Mouse (Mus musculus) forebrain, embryonic 13.5 days (tissue): ENCODE measurements around the gene Socs7. TPM values are rescaled to one million over a fixed set of nuclear protein-coding genes. Genes with fewer than 3 reads are reported as not detected.

Experiments used
- ATAC-seq: fragments of 200-750 bp; cut with Nextera tagmentation; 2 replicates; pipeline ENCODE4 v1.8.0; 2017
- H3K27ac ChIP-seq: fragments of 300-500 bp; sonication (generic); 2 replicates; pipeline ENCODE4 v1.5.1; 2015; ENCODE audit warnings: inconsistent platforms, mild to moderate bottlenecking, moderate library complexity
- H3K27me3 ChIP-seq: fragments of 300-500 bp; sonication (generic); 2 replicates; pipeline ENCODE4 v1.6.1; 2015; ENCODE audit warnings: mild to moderate bottlenecking, inconsistent platforms
- H3K36me3 ChIP-seq: fragments of 300-500 bp; sonication (generic); 2 replicates; pipeline ENCODE4 v1.6.1; 2015; ENCODE audit warnings: mild to moderate bottlenecking, inconsistent platforms; ENCODE audit not compliant: poor library complexity, severe bottlenecking
- H3K4me1 ChIP-seq: fragments of 300-500 bp; sonication (generic); 2 replicates; pipeline ENCODE4 v1.6.1; 2015; ENCODE audit warnings: inconsistent platforms
- H3K4me2 ChIP-seq: fragments of 300-500 bp; sonication (generic); 2 replicates; pipeline ENCODE4 v1.6.1; 2015; ENCODE audit warnings: inconsistent platforms, mild to moderate bottlenecking, moderate library complexity
- H3K4me3 ChIP-seq: fragments of 300-500 bp; sonication (generic); 2 replicates; pipeline ENCODE4 v1.5.1; 2015; ENCODE audit warnings: mild to moderate bottlenecking, inconsistent platforms
- H3K9ac ChIP-seq: fragments of 300-500 bp; sonication (generic); 2 replicates; pipeline ENCODE4 v1.6.1; 2015; ENCODE audit warnings: mild to moderate bottlenecking, inconsistent platforms
- H3K9me3 ChIP-seq: fragments of 300-500 bp; sonication (generic); replicated peaks from 2 replicates; pipeline ENCODE4 v1.6.1; 2016; ENCODE audit warnings: inconsistent platforms
- WGBS: fragments of 180-500 bp; shearing (Covaris S2); methylation state at CpG from one replicate; pipeline ENCODE4 v1.1.7; 2015; 5-methylcytosine and 5-hydroxymethylcytosine counted together
- polyA plus RNA-seq: library from polyadenylated mRNA; unstranded; fragments of >200 nt; fragmentation: Nextera tagmentation; extraction: Ambion mirVana; gene quantifications from 2 replicates; pipeline ENCODE4 v1.2.1, GENCODE M21; 2015

Gene Socs7
- polyA plus RNA-seq, 1 experiment from 2014 or later: 7.7 TPM

- Histone ChIP-seq H3K36me3 (no peaks in the 10 kb centered on the region), H3K27me3 (0 out of 2 replicates have a peak, but pooled peaks cover 9% of the 10 kb centered on the region), H3K9ac (peak overlapping the region; percentile 53), H3K4me3 (peak overlapping the region; percentile 33), H3K4me2 (peak overlapping the region; percentile 60), H3K27ac (peak overlapping the region; percentile 60), H3K4me1 (peaks cover 20% of the 10 kb centered on the region), H3K9me3 (no peaks in the 10 kb centered on the region)
- WGBS: 49% methylated on average over 4 of the region's 4 CpGs
- 0 out of 2 replicates have a peak, but pooled peaks have one; percentile 3 for ATAC-seq
Measured at GRCm38 (mm10) chr11:97428726-97429077, 66.4 kb downstream of the Socs7 start.

- 72% methylated on average over 8 of the region's 8 CpGs for WGBS
- Histone ChIP-seq H3K27me3 (0 out of 2 replicates have a peak, but pooled peaks cover 9% of the 10 kb centered on the region), H3K9ac (no peak overlapping the region), H3K4me2 (no peak overlapping the region), H3K4me1 (peaks cover 17% of the 10 kb centered on the region), H3K27ac (no peak overlapping the region), H3K9me3 (no peaks in the 10 kb centered on the region), H3K36me3 (no peaks in the 10 kb centered on the region), H3K4me3 (no peak overlapping the region)
- ATAC-seq: no peak
Measured at GRCm38 (mm10) chr11:97429615-97430014, 67.3 kb downstream of the Socs7 start.

- Histone ChIP-seq H3K9me3 (no peaks in the 10 kb centered on the region), H3K27ac (no peak overlapping the region), H3K4me2 (no peak overlapping the region), H3K4me3 (no peak overlapping the region), H3K27me3 (0 out of 2 replicates have a peak, but pooled peaks cover 14% of the 10 kb centered on the region), H3K9ac (no peak overlapping the region), H3K36me3 (no peaks in the 10 kb centered on the region), H3K4me1 (peaks cover 29% of the 10 kb centered on the region)
- WGBS: 13% methylated on average over 3 of the region's 3 CpGs
- no peak for ATAC-seq
Measured at GRCm38 (mm10) chr11:97432015-97432414, 69.7 kb downstream of the Socs7 start.

GRCm38 (mm10) chr11:97432983-97433539, 70.7 kb downstream of the Socs7 start:
- WGBS: 93% methylated on average over 8 of the region's 8 CpGs
- no peak overlapping the region for H3K4me2 ChIP-seq
- ATAC-seq: no peak

GRCm38 (mm10) chr11:97434121-97434520, 71.8 kb downstream of the Socs7 start:
- Histone ChIP-seq H3K4me2 (no peak overlapping the region), H3K9me3 (no peaks in the 10 kb centered on the region), H3K27me3 (peaks cover 31% of the 10 kb centered on the region), H3K4me3 (no peak overlapping the region), H3K27ac (no peak overlapping the region), H3K9ac (no peak overlapping the region), H3K36me3 (no peaks in the 10 kb centered on the region), H3K4me1 (peaks cover 17% of the 10 kb centered on the region)
- WGBS: 81% methylated on average over 8 of the region's 8 CpGs
- no peak for ATAC-seq

More at GRCm38 (mm10) chr11:97432983-97433539, 70.7 kb downstream of the Socs7 start:
- H3K9me3 ChIP-seq: no peaks in the 10 kb centered on the region
- no peaks in the 10 kb centered on the region for H3K36me3 ChIP-seq
- peaks cover 20% of the 10 kb centered on the region; the same call in 1 of the 2 replicates for H3K27me3 ChIP-seq
- H3K4me1 ChIP-seq: peaks cover 25% of the 10 kb centered on the region
- no peak overlapping the region for H3K9ac ChIP-seq
- no peak overlapping the region for H3K27ac ChIP-seq
- no peak overlapping the region for H3K4me3 ChIP-seq

GRCm38 (mm10) chr11:97434704-97435454, 72.5 kb downstream of the Socs7 start:
- Histone ChIP-seq H3K36me3 (no peaks in the 10 kb centered on the region), H3K4me3 (peak overlapping the region; percentile 28), H3K4me1 (peaks cover 17% of the 10 kb centered on the region), H3K9ac (peak overlapping the region; percentile 12; the same call in 1 of the 2 replicates), H3K27me3 (peaks cover 34% of the 10 kb centered on the region), H3K9me3 (no peaks in the 10 kb centered on the region), H3K27ac (peak overlapping the region; percentile 40; the same call in 1 of the 2 replicates), H3K4me2 (peak overlapping the region; percentile 48)
- 5% methylated on average over 15 of the region's 15 CpGs for WGBS
- peak; percentile 71; the same call in 1 of the 2 replicates for ATAC-seq

- 74% methylated on average over 13 of the region's 13 CpGs for WGBS
- no peak for ATAC-seq
- H3K27ac ChIP-seq: no peak overlapping the region
Measured at GRCm38 (mm10) chr11:97435808-97436491, 73.6 kb downstream of the Socs7 start.

GRCm38 (mm10) chr11:97437745-97438144, 75.4 kb downstream of the Socs7 start:
- ATAC-seq: no peak
- Histone ChIP-seq H3K27me3 (peaks cover 57% of the 10 kb centered on the region), H3K4me2 (no peak overlapping the region), H3K27ac (no peak overlapping the region), H3K9me3 (no peaks in the 10 kb centered on the region), H3K9ac (0 out of 2 replicates have a peak overlapping the region, but pooled peaks have one; percentile 21), H3K36me3 (no peaks in the 10 kb centered on the region), H3K4me1 (peaks cover 41% of the 10 kb centered on the region), H3K4me3 (no peak overlapping the region)
- 12% methylated on average over 5 of the region's 5 CpGs for WGBS

More at GRCm38 (mm10) chr11:97435808-97436491, 73.6 kb downstream of the Socs7 start:
- peaks cover 28% of the 10 kb centered on the region for H3K4me1 ChIP-seq
- H3K4me2 ChIP-seq: no peak overlapping the region
- no peaks in the 10 kb centered on the region for H3K36me3 ChIP-seq
- no peak overlapping the region for H3K9ac ChIP-seq
- no peak overlapping the region for H3K4me3 ChIP-seq
- H3K9me3 ChIP-seq: no peaks in the 10 kb centered on the region
- peaks cover 44% of the 10 kb centered on the region for H3K27me3 ChIP-seq

- H3K9me3 ChIP-seq: no peaks in the 10 kb centered on the region
- 66% methylated on average over 9 of the region's 9 CpGs for WGBS
- no peak for ATAC-seq
- H3K27me3 ChIP-seq: peaks cover 57% of the 10 kb centered on the region
- H3K4me3 ChIP-seq: no peak overlapping the region
- no peak overlapping the region for H3K9ac ChIP-seq
- no peaks in the 10 kb centered on the region for H3K36me3 ChIP-seq
- H3K4me1 ChIP-seq: peaks cover 41% of the 10 kb centered on the region
- no peak overlapping the region for H3K4me2 ChIP-seq
- H3K27ac ChIP-seq: no peak overlapping the region
Measured at GRCm38 (mm10) chr11:97438868-97439267, 76.5 kb downstream of the Socs7 start.

GRCm38 (mm10) chr11:97439935-97440334, 77.6 kb downstream of the Socs7 start:
- WGBS: 3% methylated on average over 36 of the region's 37 CpGs
- no peak overlapping the region for H3K27ac ChIP-seq

GRCm38 (mm10) chr11:97440441-97440881, 78.1 kb downstream of the Socs7 start:
- Histone ChIP-seq H3K9ac (peak overlapping the region; percentile 54), H3K4me2 (peak overlapping the region; percentile 55), H3K27ac (no peak overlapping the region), H3K4me1 (peaks cover 31% of the 10 kb centered on the region), H3K9me3 (no peaks in the 10 kb centered on the region), H3K27me3 (peaks cover 61% of the 10 kb centered on the region), H3K36me3 (no peaks in the 10 kb centered on the region), H3K4me3 (peak overlapping the region; percentile 38)
- no peak for ATAC-seq
- 5% methylated on average over 32 of the region's 34 CpGs for WGBS

More at GRCm38 (mm10) chr11:97439935-97440334, 77.6 kb downstream of the Socs7 start:
- peaks cover 36% of the 10 kb centered on the region for H3K4me1 ChIP-seq
- H3K4me3 ChIP-seq: peak overlapping the region; percentile 38
- H3K27me3 ChIP-seq: peaks cover 61% of the 10 kb centered on the region
- ATAC-seq: 0 out of 2 replicates have a peak, but pooled peaks have one; percentile 21
- H3K9ac ChIP-seq: peak overlapping the region; percentile 54
- peak overlapping the region; percentile 55 for H3K4me2 ChIP-seq
- H3K36me3 ChIP-seq: no peaks in the 10 kb centered on the region
- H3K9me3 ChIP-seq: no peaks in the 10 kb centered on the region
